Mouse (Mus musculus) kidney, adult 8-10 months (tissue): ENCODE data around the gene Pinlyp.

Experiments used
- DNase-seq, 2 experiments: peaks; one replicate each; pipeline ENCODE4 v3.0.0; 2022

The Pinlyp gene

DNA sequence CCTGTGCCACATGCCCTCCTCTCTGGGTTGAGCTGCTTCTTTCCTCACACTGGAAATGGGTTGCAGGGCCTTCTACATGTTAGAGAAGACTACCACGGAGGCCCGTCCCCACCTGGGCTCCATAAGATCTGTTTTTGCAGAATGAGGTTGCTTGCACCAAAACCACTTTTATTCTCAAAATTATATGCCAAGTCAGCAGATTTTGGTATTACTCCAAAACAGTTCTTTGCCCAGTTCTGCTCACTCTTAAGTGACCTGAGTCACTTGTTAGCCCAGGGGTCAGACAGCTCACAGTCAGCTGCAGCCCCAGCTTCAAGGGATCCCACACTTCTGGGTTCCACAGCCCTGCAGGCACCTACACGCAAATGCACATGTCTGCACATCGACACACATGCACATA, 15.5 kb upstream of the Pinlyp start:
- no peak for DNase-seq

DNA sequence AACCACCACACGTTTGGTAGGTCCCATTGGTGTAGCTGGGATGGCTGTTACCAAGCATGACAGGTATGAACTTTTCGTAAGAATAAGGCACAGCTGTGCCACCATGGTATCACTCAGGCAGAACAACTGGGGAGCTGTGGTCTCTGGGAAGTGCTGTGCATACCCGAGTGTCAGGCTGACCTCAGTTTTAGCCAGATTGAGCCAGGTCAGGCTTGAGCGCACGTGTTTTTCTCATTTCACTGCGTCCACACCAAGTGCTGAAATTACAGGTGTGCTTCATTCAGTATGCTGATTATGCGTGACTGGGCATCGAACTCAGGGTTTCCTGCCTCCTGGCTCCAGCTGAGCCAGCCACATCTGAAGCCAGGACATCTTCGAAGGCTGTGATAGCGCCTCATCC, 9.9 kb upstream of the Pinlyp start:
- peak; percentile 41 for DNase-seq

DNA sequence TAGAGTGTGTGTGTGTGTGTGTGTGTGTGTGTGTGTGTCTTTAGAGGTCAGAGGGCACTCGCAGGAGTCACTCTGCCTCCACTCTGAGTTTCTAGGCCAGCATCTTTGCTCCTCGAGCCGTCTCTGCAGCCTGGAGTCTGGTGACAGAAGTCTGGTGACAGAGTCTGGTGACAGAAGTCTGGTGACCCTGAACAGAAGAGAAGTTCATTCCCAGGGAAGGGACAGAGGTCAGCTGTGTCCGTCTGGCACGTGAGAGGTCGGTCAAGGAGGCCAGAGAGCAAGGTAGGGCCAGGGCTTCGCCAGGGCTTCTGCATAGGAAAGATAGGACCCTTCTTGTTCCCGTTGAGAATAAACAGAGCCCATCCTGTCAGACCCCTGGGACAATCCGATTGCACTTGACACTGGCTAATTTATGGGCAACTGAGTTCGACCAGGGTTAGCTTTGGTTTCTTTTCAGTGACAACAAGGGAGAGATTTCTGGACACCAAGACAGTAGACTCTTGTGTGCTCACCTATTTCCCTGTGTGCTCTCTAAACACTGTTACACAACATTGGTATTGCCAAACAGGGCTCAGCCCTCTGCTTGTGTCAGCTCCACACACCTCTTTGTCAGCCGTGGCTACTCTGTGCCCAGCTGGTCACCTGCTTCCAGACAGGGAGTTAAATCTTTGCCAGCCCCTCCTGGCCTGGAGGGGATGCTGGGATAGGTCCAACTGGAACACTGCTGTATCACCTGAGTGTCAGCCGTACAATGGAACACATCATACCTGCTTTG, 6.3 kb upstream of the Pinlyp start:
- peak in 1 of 2 experiments; percentile 26 for DNase-seq

DNA sequence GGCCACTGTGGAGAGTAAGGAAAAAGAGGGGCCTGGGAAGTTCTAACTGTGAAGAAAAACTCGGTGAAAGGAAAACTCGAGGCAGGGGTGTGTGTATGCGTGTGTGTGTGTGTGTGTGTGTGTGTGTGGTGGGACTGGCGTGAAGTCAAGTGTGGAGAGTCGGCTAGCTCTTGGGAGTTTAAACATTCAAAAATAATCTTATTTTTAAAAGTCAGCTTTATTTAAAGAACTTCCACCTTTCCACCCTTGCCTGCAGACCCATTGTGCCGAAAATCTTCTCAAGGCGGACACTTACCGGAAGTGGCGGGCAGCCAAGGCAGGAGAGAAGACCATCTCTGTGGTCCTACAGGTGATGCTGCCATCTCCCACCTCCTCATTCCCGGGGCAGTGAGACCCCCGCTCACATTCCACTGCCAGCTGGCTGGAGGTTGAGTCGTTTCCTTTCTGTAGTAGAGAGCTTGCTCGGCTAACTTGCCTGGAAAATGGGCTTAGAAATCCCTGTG, 1.7 kb upstream of the Pinlyp start:
- DNase-seq = no peak

DNA sequence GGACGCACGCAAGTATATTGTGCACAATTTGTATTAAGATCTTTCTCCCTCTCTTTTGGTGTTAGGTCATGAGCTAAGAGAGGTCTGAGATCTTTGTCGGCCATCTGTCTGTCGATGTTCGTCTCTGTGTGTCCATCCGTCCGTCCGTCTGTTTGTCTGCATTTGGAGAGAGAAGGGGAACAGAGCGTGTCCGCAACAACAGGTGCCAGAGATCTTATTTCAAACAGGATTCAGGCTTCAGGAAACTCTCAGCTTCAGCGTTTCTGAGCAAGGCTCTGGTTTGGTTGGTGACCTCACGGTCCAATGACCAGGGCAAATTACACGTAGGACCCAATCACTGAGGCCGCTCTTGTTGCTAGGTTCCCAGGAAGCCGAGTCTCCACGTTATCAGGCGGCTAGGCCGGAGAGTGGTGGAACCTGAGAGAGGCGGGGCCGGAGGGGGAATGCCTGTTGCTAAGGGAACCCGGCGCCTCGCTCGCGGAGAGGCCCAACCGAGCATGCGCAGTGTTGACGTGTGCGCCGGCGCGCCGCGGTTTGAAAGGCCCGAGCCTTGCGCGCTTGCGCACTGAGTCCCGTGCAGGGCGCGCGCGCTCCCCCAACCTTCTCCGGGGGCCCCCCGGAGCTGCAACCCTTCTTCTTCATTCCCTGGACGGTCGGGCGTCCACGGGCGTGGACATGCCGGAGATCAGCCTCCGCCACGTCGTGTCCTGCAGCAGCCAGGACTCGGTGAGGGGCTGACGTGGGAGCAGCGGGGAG, 894 bp upstream of the Pinlyp start:
- DNase-seq = peak; percentile 99 to 100

DNA sequence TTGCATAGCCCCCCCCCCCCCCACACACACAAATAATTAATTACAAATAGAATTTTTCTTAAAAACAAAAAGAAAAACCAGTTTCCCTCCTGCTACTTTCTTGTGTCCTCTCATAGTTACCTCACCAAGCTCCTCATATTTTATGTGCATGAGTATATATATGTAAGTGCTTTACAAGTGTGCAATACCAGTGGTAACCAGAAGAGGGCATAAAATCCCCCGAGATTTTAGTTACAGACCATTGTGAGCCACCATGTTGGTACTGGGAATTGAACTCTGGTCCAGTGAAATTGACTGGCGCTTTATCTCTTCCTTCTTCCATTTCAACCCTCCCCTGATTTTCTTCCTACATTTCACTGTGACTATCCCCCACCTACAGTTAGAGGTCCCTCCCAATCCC, 1.4 kb downstream of the Pinlyp start:
- DNase-seq = no peak

DNA sequence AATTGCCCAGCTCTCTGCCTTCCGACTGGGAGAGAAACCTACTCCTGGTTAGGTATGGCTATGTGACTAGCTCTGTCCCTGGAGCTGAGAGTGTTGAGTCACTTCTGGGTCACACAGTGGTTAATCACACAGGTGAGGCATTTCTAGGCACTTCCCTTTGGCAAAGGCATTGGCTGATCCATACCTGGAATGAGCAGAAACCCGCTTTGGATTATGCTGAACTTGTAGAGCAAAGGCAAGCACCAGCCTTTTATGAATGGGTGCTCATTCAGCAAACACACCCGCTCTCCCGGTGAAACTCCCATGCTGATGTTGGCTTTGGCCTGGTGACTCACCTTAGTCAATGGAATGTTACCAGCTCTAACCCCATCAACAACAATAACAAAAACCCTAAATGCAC, 6.2 kb downstream of the Pinlyp start:
- DNase-seq = no peak

DNA sequence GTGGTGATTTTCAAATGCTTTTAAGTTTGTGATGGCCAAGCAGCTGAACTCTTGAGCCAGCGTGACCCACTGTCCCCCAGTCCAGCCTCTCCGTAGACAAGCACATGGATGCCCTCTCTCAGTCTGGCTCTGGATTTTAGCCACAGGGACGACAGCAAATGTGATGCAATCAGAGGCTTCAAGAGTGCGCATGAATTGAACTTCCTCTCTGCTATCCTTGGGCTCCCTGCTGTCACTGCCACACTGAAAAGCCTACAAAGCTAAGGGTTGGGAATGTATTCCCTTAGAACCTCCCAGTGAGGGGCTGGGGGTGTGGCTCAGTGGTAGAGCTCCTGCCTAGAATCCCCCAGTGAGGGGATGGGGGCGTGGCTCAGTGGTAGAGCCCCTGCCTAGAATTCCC, 7.2 kb downstream of the Pinlyp start:
- no peak for DNase-seq

DNA sequence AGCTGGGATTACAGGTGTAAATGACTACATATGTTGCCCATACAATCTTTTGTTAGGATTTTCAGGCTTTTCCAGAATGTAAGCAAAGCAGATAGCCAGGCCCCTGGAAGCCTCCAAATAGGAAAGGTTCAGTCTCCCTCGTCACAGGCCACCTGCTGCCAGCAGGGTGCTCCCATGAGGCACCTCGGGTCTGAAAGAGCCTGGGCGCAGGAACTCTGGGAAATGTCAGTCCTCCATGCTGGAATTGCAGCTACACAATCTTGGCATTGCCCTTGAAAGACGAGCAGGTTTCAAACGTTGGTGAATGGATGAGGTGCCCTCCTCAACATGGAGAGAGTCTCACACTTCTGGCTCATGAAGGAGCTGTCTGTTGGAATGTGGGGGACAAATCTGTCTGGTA, 7.8 kb downstream of the Pinlyp start:
- peak; percentile 37 to 60 for DNase-seq

DNA sequence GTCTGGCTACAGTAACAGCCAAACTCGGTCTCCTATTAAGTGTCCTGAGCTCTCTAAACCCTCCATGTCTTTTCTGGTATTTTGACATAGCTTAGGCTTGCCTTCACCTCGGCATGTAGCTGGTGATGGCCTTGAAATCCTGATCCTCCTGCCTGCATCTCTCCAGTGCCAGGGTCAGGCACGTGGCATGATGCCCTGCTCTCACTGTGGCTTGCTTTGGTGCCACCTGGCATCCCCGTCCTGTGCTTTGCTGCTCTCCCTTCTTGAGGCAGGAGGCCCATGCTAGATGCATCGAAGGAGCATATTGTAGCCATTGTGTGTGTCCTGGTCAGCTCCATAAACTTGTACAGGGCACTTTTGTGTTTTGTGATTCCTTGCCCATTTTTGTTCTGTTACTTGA, 8.3 kb downstream of the Pinlyp start:
- DNase-seq = no peak

DNA sequence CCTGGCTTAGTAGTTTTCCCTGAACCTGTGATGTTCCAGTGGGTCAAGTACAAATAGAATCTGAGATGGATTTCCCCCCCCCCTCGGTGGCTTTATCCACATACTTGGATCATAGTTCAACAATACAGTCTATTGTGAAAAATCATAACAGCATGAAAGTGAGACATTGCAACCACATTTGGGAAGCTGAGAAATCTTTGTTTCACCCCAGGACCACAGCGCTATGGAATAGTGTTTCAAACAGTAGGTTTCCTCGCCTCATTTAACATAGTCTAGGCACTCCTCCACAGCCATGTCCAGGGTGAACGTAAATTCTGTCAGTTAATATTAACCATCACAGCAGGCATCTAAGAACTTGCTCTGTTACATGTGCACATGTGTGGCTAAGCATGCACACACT, 8.8 kb downstream of the Pinlyp start:
- DNase-seq = no peak

DNA sequence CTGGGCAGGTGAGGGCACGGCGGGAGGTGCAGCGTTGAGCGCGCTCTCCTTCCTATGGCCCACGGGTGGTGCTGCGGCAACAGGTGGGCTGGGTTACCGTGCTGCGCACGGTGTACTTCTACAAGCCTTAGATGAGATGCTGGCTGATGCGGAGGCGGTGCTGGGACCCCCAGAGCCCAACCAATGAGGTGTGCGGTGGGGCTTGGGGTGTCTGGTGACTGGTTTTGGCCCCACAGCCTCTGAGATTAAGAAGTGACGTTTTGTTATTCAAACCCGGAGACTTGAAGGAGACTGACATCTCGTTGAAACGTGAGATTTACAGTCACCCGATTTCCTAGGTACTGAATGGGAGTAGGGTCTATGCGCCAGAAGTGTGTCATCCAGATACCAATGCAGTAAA, 11.6 kb downstream of the Pinlyp start:
- no peak for DNase-seq

DNA sequence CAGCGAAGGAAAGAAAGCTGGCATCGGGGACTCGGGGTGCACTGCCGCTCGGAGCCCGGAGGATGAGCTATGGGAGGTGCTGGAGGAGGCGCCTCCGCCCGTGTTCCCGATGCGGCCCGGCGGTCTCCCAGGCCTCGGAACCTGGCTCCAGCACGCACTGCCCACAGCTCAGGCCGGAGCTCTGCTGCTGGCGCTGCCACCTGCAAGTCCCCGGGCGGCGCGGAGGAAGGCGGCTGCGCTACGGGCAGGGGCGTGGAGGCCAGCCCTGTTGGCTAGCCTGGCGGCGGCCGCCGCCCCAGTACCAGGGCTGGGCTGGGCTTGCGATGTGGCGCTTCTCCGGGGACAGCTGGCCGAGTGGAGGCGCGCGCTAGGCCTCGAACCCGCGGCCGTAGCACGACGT, 12.1 kb downstream of the Pinlyp start:
- DNase-seq = no peak

DNA sequence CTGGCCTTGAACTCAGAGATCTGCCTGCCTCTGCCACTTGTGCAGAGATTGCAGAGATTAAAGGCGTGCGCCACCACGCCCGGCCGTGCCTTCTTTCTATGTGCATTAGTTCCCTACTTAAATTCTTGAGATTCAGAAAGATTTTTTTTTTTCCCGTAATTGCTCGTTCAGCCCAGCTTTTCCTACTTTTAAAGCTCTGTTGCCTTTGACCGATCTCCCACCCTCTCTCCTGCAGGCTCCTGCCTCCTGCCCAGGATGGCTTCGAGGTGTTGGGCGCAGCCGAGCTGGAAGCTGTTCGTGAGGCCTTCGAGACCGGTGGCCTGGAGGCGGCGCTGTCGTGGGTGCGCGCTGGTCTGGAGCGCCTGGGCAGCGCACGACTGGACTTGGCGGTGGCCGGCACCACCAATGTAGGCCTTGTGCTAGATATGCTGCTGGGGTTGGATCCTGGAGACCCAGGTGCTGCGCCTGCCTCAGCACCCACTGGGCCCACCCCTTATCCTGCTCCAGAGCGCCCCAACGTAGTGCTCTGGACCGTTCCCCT, 12.8 kb downstream of the Pinlyp start:
- DNase-seq = no peak

DNA sequence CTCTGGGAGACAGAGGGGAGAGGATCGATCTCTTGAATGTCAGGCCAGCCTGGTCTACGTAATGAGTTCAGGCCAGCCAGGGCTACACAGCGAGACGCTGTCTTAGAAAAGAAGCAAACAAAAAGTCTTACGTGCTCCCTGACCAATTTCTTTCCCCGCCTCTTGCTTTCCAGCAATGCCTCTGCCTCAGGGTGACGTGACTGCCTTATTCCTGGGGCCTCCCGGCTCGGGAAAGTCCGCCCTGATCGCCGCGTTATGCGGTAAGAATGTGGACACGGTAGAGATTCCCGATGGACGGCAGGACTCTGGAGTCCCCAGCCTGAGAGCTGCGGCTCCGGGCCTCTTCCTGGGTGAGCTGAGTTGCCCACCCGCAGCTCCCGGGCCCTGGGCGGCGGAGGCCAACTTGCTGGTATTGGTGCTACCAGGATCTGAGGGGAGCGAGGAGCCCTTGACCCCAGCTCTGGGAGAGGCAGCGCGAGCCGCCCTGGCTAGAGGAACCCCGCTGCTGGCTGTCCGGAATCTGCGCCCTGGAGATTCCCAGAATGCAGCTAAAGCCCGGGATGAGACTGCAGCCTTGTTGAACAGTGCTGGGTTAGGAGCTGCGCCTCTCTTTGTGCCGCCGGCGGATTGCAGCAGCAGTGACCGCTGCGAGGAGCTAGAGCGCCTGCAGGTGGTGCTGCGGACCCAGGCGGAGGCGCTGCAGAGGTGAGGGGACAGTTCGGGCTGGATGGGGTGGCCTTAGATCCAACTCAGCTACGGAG, 14.5 kb downstream of the Pinlyp start:
- DNase-seq = peak; percentile 71

DNA sequence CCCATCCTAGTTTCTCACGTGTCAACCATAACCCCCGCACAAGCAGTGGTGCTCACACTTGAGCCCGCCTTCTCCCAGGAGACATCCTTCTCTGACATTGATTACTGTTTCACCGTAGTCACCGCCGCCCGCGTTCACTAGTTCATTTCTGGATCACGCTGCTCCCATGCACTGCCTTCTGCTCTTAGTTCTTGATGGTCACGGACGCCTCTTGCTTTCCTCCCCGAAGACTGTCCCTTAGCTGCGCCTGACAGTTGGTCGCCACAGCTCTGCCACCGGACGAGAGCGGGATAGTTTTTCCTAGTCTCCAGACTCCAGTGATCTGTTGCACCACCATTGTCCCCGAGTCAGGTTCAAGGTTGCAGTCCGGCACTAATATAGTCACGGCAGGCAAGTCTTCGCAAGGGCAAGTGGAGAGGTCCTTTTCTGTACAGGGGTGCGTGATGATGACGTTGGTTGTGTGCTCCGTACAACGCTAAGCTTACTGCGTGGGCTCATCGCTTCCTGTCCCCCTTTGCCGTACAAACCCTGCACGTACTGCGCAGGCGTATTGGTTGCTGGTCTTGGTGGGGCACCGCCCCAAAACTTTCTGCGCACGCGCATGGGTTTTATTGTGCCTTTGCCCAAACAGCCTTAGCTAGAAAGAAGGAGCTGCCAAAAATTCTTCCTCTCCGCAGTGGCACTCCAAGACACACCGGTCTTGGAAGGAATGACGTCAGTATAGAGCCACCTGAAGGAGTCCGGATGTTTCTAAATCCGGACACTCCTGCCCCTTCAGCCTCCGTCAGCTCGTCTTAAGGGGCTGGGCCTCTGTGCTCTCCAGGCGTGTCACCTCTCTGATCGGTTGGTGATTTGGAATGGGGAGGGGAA, 15.6 kb downstream of the Pinlyp start, which contains the start of gene Irgq:
Gene Irgq, plus strand, starts transcription at position 628 of the 870 bp plus-strand sequence.
- peak; percentile 99 for DNase-seq

DNA sequence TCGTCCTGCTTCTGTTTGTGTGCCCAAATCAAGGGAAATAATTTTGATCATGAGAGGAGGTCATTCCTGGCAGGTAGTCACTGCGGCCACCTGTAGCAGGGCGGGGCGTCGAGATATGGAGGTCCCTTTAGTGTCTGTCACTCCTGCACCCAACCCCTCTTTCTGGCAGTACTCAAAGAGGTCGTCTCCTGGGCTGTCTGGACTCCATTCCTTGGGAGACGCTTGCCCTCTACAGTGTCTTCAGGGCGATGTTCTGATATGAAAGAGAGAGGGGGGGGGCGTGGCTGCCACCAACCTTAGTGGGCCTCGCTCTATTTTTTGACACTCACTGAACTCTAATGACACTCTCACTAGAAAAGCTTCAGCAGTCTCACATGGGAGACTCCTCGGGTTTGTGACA, 16.3 kb downstream of the Pinlyp start:
- no peak for DNase-seq

DNA sequence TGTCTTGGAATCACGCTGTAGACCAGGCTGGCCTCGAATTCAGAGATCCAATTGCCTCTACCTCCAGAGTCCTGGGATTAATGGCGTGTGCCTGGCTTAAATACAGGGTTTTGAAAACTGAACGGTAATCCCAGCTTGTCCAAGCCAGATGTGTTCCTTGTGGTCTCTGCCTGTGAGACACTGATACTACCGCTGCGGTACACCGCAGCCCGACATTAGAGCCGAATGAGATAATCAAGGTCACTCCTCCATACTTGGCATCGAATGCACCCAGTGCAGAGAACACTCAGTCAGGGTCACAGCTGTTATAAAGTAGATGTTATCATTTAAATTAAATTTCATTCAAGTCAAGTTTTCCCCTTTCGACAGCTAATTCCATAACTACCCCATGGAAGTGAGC, 17.1 kb downstream of the Pinlyp start:
- no peak for DNase-seq

DNA sequence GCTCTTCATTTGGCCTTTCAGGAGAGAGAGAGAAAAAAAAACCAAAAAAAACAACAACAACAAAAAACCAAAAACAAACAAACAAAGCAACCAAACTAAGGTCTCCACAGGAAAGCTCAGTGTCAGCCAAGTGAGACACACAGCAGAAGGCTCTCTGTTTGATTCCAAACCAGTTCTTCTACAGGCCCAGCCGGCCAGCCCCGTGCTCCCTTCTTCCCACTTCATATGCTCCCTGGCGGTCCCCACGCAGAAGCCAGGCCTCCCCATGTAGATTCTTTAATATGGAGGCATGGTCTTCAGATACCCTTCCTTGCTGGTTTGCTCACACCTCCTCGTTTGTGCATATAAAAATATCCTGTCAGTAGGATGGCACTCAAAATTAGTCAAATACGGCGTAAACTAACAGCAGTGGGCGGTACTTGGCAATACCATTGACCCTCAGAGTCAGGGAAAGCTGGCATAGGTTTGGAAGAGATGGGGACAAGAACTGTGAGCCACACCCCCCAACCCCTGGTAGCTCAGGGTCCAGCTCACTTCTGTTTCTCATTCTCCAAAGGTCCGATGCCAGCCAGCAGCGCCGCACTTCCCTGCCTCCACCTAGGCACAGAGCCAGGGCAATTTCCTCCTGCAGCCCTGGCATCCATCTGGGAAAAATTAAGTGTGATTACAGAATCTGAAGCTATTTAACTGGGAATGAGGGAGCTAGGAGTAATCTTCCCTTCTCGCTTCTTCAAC, 20.1 kb downstream of the Pinlyp start:
- DNase-seq = no peak

DNA sequence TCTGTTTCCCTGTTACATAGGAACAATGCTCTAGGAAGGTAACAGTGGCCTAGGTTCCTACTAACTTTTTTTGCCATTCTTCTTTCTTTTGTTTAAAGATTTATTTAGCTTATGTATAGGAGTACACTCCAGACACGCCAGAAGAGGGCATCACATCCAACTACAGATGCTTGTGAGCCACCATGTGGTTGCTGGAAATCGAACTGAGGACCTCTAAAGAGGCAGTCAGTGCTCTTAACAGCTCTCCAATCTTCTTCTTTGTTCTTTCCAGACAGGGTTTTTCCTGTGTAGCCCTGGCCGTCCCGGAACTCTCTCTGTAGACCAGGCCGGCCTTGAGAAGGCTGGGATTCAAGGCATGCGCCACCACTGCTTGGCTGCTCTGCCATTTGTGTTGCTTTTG, 20.9 kb downstream of the Pinlyp start:
- no peak for DNase-seq

DNA sequence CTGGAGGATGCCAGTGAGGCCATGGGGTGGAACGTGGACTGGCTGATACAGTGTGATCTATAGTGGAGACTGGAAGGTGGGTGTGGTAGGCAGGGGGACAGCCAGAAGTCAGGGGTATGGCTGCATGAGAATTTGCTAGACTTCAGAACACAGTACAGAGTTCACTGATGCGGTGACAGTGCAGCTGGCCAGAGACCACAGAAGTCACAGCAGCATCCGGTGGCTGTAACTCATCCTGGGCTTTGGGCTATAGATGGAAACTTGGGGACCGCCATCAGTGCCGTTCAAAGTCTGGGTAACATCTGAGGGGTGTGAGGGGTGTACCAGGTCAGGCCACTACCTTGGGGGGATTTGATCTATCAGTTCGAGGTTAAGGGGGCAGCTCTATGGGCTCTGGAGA, 22.2 kb downstream of the Pinlyp start:
- DNase-seq = no peak
